Mouse (Mus musculus) hindlimb bud, embryonic 11.5 days (tissue): ENCODE results near the gene Spint5.
A peak's percentile ranks its signal among the peaks of the same experiment; 100 is the strongest.
"Not testable (repeated sequence)": the region's sequence is repeated elsewhere in the genome, so short reads cannot be mapped to it uniquely, and the experiment has no call there.

ENCODE experiments used
- DNase-seq: peaks from one replicate; pipeline ENCODE4 v3.0.0-alpha.2; 2012; ENCODE audit warnings: low read depth, low spot score; ENCODE audit errors: extremely low spot score

Spint5 gene

GRCm38 (mm10) chr2:164715005-164715404 is at the start of gene Spint5:
Gene Spint5, plus strand, starts transcription at chr2:164715305.
- DNase-seq = no peak

DNA sequence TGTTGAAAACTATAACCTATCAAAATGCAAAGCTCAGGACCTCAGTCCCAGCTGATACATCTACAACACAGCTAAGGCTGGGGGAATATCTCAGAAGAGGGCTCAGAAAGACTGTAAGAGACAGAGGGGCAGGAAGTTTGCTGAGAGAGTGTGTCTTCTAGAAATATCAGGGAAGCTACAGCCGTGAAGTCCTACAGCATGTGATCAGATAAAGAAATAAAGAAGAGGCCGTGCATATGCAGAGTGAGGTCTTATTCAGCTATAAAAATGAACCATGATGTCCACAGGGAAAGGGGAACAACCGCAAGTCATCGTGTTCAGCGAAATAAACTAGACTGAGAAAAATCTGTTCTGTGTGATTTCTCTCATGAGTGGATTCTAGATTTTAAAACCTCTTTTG is 44.8 kb upstream of the Spint5 start:
- no peak for DNase-seq

- DNase-seq = no peak
Observed at GRCm38 (mm10) chr2:164670938-164671337, 44.2 kb upstream of the Spint5 start.

DNA sequence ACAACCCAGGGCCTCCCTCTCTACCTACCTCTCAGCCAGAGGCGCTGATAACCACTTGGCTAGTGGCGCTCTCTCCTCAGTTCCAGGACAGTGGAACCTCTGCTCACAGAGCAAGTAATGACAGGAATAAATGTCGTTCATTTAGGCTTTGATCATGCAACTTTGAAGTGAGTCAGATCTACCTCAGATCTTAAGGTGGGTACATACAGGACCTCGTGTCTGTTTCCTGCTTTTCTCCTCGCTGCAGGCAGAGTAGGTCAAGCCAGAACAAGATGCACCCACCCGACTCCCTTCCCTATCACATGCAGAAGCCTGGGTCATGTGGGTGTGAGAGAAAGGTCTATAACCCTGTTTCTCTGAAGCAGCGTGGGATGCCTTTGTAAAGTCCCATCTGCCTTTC is 41.1 kb upstream of the Spint5 start, which contains the start of gene Wfdc11:
Wfdc11 (minus strand) TSS at position 101 of the 400 bp plus-strand sequence.
- DNase-seq = no peak

GRCm38 (mm10) chr2:164676103-164676502 is 39.0 kb upstream of the Spint5 start:
- no peak for DNase-seq

DNA sequence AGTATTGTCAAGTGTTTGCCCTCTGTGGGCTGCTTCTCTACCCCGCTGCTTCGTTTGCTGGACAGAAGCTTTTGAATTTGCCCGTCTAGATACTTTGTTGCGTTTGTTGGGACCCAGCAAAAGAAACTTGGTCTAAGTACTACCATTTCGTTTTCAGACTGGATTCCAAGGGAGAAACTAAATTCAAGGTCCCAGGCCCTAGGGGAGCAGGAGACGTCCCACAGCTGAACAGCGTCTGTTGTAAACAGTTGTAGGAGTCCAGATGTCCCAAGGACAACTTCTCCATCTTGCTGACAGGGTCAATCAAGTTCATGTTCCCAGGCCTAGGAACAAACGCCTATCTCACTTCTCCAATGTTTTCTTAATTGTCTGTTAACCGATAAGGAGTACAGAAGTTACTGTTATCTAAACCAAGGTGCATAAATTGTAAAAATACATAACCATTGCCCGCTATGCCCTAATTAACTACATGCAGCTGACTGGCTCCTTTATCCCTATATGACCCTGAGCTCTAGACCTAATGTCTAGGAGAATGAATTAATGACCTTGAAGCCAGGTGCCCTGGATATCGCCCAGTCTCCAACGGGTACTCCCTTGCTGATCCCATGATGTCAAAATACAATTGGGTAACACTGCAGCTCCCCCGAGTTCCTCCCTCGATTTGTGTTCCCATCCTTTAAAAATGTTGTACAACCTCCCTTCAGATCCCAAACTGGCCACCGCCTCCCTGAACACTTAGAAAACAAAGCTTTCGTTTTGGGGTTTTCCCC is 38.0 kb upstream of the Spint5 start:
- no peak for DNase-seq

GRCm38 (mm10) chr2:164678848-164679625 is 36.1 kb upstream of the Spint5 start:
- peak; percentile 53 for DNase-seq

DNA sequence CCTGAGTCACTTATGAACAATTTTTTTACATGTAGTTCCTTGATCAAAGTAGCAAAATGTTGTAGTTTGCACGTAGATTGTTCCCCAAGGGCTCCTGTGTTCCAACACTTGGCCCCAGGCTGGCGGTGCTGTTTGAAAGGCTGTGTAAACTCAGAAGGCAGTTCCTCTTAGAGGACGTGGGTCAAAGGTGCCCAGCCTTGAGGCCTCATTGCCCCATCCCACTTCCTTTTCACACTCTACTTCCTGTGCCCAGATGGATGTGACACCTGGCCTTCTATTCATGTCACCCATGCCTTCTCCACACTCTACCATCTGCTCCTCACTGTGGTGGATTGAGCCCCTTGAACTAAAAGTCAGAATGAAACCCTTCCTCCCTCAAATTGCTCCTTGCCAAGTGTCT is 35.2 kb upstream of the Spint5 start:
- DNase-seq = no peak

DNA sequence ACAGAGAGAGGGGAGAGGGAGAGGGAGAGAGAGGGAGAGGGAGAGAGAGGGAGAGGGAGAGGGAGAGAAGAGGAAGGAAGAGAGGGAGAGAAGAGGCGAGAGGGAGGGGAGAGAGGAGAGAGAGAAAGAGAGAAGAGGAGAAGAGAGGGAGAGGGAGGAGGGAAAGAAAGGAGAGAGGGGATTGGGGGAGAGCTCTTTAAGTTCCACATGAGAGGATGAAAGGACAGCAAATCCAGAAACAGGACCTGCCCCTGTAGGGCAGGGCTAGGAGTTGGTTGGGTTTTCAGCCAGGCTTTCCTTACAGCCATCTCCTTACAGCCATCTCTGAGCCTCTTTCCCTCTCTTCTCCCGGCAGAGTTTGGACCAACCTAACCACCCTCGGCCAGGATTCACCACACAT is 30.3 kb upstream of the Spint5 start, which contains the start of gene Wfdc13:
Wfdc13 (plus strand) TSS at position 301 of the 400 bp plus-strand sequence.
- DNase-seq = no peak

DNA sequence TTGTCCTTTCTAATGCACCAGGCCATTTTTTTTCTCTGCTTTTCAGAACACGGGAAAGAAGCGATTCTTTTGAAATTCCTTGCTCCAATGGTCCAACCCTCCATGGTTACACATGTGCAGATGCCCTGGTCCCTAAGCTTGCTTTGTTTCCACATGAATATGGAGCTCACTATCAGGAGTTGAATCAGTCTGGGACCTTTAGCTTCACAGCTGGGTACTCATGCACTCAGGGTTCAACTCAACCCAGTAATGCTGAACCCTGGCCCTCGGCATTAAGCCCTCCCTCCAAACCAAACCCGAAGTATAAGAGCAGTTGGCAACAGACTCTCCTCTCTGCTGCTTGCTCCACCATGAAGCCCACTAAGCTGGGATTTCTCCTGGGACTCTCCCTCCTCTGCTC is 16.9 kb upstream of the Spint5 start, which contains the start of gene Spint4:
Spint4 (plus strand) TSS at position 301 of the 400 bp plus-strand sequence.
- DNase-seq = no peak

DNA sequence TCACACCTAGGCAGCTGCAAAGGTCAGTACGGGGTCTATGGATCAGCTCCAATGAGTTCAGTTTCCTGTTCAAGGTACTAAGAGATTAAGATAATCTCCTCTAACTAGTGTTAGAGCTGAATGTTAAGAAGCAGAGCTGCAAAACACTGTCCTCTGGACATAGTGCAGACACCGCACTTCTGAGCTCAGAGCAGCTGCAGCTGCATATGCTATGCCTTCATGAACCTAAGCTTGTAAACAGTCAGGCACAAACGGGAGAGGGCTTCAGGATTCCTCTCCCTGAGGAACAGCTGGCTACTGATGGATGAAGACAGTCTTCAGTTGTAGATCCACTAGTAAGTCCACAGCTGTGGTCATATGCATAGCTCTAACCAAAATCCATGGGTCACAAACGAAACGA is 14.1 kb upstream of the Spint5 start:
- DNase-seq = no peak

- DNase-seq = no peak
Observed at GRCm38 (mm10) chr2:164701761-164702160, 13.3 kb upstream of the Spint5 start.

DNA sequence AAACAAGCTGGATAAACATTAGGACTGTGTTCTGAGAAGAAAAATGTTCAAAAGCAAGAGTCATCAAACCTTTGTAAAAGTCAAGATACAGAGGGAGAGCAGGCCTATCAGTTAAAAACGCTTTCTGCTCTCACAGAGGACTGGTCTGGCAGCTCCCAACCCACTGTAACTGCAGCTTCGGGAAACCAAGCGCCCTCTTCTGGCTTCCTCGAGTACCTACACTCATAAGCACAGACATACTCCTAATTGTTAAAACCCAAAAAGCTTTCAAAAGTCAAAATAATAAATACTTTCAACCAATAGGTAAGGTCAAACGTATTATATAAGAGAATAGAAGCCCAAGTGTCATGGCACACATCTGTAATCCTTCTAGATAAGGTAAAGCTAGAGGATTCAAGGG is 10.9 kb upstream of the Spint5 start:
- no peak for DNase-seq

DNA sequence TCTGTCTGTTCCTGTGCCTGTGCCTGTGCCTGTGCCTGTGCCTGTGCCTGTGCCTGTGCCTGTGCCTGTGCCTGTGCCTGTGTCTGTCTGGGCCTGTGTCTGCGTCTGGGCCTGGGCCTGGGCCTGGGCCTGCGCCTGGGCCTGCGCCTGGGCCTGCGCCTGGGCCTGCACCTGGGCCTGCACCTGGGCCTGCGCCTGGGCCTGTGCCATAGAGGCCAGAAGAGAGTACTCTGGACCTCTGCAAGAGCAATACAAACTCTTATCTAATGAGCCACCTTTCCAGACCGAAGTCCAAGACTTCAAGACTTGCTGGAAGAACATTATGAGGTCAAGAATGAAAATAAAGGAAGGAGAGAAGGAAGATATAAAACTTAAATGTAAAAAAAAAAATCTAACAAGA is 9.8 kb upstream of the Spint5 start:
- DNase-seq = no peak

DNA sequence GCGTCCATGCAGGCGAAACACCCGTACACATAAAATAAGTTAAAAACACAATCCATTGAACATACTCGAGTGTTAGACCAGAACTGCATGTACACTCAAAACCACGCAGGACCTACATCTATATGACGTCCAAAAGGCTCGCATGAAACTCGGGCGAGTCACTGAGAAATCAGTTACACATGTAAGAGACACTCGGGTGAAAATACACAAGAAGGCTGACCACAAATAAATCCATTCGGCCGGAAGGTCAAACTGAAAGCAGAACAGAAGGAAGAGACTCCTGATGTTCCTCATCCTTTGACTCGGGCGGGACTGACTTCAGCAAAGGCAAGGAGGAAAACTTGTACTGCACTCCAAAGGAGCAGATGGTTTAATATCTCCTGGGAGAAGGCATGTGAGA is 9.1 kb upstream of the Spint5 start:
- DNase-seq = no peak

- not testable (repeated sequence) for DNase-seq
Observed at GRCm38 (mm10) chr2:164716194-164716786, 1.2 kb downstream of the Spint5 start.

DNA sequence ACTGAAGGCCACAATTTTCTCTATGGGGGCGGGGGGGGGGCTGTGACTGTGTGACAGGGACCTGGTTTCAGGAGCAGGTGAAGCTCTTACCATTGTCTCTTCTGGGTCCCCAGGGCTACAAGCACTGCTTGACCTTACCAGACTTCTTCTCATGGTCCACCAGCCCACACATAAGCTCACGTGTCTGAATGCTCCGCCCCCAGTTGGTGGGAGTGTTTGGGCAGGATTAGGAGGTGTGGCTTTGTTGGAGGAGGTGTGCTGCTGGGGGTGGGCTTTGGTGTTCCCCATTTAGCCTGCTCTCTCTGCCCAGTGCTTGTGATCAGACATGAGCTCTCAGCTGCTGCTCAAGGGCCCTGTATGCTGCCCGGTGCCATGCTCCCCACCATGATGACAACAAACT is 8.2 kb downstream of the Spint5 start:
- DNase-seq = no peak

DNA sequence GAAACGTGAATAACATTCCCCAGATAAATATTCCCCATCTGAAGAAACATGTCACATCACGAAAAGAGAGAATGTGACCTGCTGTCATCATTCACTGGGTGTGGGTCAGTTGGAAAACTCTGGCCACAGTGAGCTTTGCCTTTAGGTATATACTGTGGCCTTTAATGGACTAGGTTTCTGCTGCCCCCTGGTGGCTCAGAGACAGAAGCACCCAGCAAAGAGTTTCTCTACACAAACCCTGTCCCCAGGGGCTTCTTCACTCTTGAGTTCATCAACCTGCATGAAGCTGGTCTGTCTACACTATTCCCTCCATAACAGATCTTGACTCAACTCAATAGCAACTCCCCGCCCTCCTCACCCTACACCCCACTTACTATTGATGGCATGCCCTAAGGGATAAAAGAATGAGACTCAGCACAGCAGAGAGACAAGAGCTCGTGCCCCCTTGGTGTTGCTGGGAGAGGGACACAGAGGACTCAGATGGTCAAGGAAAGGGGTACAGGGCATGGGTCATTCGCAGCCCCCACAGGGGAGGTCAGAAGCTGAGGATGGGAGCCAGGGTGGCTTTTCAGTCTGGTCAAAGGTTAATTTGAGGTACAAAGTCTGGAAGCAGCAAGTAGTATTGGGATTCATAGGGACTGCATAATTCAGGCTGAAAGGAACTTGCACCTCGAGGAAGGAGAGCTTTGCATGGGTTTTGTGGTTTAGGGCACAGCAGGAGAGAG is 11.0 kb downstream of the Spint5 start:
- peak; percentile 35 for DNase-seq

- no peak for DNase-seq
Observed at GRCm38 (mm10) chr2:164731719-164732118, 16.6 kb downstream of the Spint5 start.

- no peak for DNase-seq
Observed at GRCm38 (mm10) chr2:164733259-164733658, 18.2 kb downstream of the Spint5 start.

DNA sequence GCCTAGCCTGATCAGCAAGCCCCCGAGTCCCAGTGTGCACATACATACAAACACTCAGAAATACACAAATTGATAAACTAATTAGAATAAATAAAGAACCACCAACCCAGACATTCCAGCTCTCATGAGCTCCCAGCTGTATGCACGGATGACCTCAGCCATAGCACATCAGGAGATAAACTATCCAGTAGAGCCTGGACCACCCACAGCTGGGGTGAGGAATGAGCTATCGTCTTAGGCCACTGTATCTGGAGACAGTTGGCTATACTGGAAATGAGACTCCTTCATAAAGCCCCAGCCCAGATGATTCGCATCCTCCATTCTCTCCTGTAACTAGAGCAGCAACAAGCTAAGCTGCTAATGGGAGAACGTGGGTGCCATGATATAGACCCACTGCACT is 19.7 kb downstream of the Spint5 start:
- DNase-seq = no peak
